Mouse (Mus musculus) E14TG2a.4 (cell line): ENCODE data around the gene Dync1li2.

Experiments used
- CTCF ChIP-seq: conservative IDR thresholded peaks from 2 replicates; pipeline ENCODE4 v1.5.1; 2014; ENCODE audit warnings: low read length
- NANOG ChIP-seq: IDR thresholded peaks from 2 replicates; pipeline ENCODE4 v1.6.1; 2014; ENCODE audit warnings: borderline replicate concordance, low read length, mixed read lengths
- POU5F1 ChIP-seq: IDR thresholded peaks from 2 replicates; pipeline ENCODE4 v1.6.1; 2014; ENCODE audit warnings: low read length, borderline replicate concordance

GRCm38 (mm10) chr8:104430230-104430629, 12.6 kb downstream of the Dync1li2 start:
- TF ChIP-seq CTCF, result no peak
- no peak for TF ChIP-seq POU5F1
- TF ChIP-seq NANOG, result no peak
